ENCODE assay signal across 20 mouse cellular contexts in the genomic region with DNA sequence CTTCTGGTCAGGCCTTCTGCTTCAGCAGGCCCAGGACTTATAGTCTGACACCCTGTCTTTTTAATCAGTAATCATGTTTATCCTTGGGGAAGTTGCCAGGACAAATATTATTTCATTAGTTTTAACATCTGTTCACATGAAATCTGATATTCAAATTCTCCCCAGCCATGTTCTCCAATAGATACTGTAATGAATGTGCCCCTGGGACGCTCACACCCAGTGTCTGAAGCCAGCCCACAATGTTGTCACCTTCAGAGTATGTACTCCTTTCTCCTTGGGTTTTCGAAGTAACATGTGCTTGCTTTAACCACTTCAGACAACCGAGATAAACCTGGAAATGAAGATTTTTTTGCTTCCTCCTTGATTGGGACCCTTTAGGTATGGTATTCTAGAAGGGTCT.
A peak's percentile ranks its signal among the peaks of the same experiment; 100 is the strongest.
DNase-seq lines count a peak whose midpoint lies in the region; ATAC-seq and TF ChIP-seq lines count a peak whose summit lies in the region.
"Had no signal": no experiment of that assay in that cellular context is flagged by ENCODE, and none has a peak within 500 bp of the region (broad histone marks: within the 10 kb centered on the region; RNA-seq: fewer than 3 reads in every experiment).

No protein-coding gene starts in this region.

- no peaks in the 10 kb centered on the region for H3K9me3 ChIP-seq in lung, embryonic 16.5 days (ENCODE audit: control insufficient read depth, low read length)
- H3K9me3 ChIP-seq: embryonic facial prominence, embryonic 10.5 days; forebrain, embryonic 12.5 days; hindbrain, embryonic 13.5 days; liver, embryonic 12.5 days; lung, embryonic 15.5 days; midbrain, embryonic 12.5 days; neural tube, embryonic 13.5 days had no signal

- no peaks in the 10 kb centered on the region for H3K27me3 ChIP-seq in heart, adult 2 months (ENCODE audit: control insufficient read depth, insufficient read depth, low read length)
- H3K27me3 ChIP-seq in lung, embryonic 16.5 days (ENCODE audit: control insufficient read depth, insufficient read depth, low read depth, low read length) = no peaks in the 10 kb centered on the region
- H3K27me3 ChIP-seq: forebrain, embryonic 12.5 days; neural tube, embryonic 13.5 days had no signal

- peaks cover 2% of the 10 kb centered on the region; the same call in 1 of the 2 replicates for H3K36me3 ChIP-seq in heart, adult 2 months (ENCODE audit: control insufficient read depth, insufficient read depth, low read length)
- no peaks in the 10 kb centered on the region for H3K36me3 ChIP-seq in lung, embryonic 16.5 days (ENCODE audit: control insufficient read depth, insufficient read depth, low read length)
- H3K36me3 ChIP-seq: embryonic facial prominence, embryonic 10.5 days; forebrain, embryonic 12.5 days; hindbrain, embryonic 13.5 days; liver, embryonic 12.5 days; lung, embryonic 15.5 days; midbrain, embryonic 12.5 days; neural tube, embryonic 13.5 days had no signal

- no peak overlapping the region for H3K9ac ChIP-seq in heart, adult 2 months (ENCODE audit: low read depth, low read length)
- no peak overlapping the region for H3K9ac ChIP-seq in lung, embryonic 16.5 days (ENCODE audit: low read length)
- H3K9ac ChIP-seq: forebrain, embryonic 12.5 days; hindbrain, embryonic 13.5 days; liver, embryonic 12.5 days; lung, embryonic 15.5 days; midbrain, embryonic 12.5 days; neural tube, embryonic 13.5 days had no signal

- H3K4me3 ChIP-seq in heart, adult 2 months = no peak overlapping the region
- no peak overlapping the region for H3K4me3 ChIP-seq in lung, embryonic 16.5 days (ENCODE audit: low read length)
- no peak overlapping the region for H3K4me3 ChIP-seq in lung, adult 2 months (replicated peaks; ENCODE audit: extremely low read depth, low read depth, low read length)
- H3K4me3 ChIP-seq: embryonic facial prominence, embryonic 10.5 days; forebrain, embryonic 12.5 days; hindbrain, embryonic 13.5 days; liver, embryonic 12.5 days; lung, embryonic 15.5 days; midbrain, embryonic 12.5 days; neural tube, embryonic 13.5 days had no signal

- ATAC-seq in lung, embryonic 16.5 days (ENCODE audit: low read depth) = peak; percentile 45
- ATAC-seq: inflammation-experienced regulatory T-cells, adult 6 months; liver, embryonic 12.5 days had no signal

- intact Hi-C loops in heart, adult 2 months (cut with DNase I) = loop anchor here (5.0 to 10.0 kb wide), 2 partner anchors 232 to 305 kb away; no protein-coding TSS in a partner anchor
- intact Hi-C loops in heart, postnatal 25 days (cut with DNase I) = no loop called here

- peak in 1 of 2 experiments; percentile 52 for DNase-seq in heart, adult 2 months
- no peak for DNase-seq in heart, postnatal 25 days (ENCODE audit: low spot score)
- DNase-seq in lung, adult 2 months = no peak
- peak; percentile 45 for DNase-seq in gastrocnemius, postnatal 25 days
- no peak for DNase-seq in left cerebral cortex, adult 8-10 months (ENCODE audit: low spot score in 2 of 2)
- no peak for DNase-seq in retina, postnatal 1 day
- DNase-seq: adrenal gland, adult 2 months; B cell, adult 2 months; cerebellum, adult 8-10 months; kidney, adult 9 months; thymus, postnatal 36 days had no signal

- no peaks in the 10 kb centered on the region for H3K79me2 ChIP-seq in heart, adult 2 months (replicated peaks; ENCODE audit: control insufficient read depth, insufficient read depth, low read length)

- peaks cover 1% of the 10 kb centered on the region; the same call in 1 of the 2 replicates for H3K4me1 ChIP-seq in heart, adult 2 months (ENCODE audit: control insufficient read depth, insufficient read depth, low read length)
- peaks cover 9% of the 10 kb centered on the region; the same call in 1 of the 2 replicates for H3K4me1 ChIP-seq in lung, embryonic 16.5 days (replicated peaks; ENCODE audit: control insufficient read depth, insufficient read depth, low read length)
- H3K4me1 ChIP-seq in lung, adult 2 months (ENCODE audit: control insufficient read depth, insufficient read depth, low read length) = no peaks in the 10 kb centered on the region
- H3K4me1 ChIP-seq: embryonic facial prominence, embryonic 10.5 days; forebrain, embryonic 12.5 days; hindbrain, embryonic 13.5 days; liver, embryonic 12.5 days; midbrain, embryonic 12.5 days; neural tube, embryonic 13.5 days had no signal

- no peak for TF ChIP-seq POLR2A in heart, adult 2 months (IDR thresholded peaks at IDR 0.05; ENCODE audit: insufficient read depth, low read depth, low read length)
- TF ChIP-seq POLR2A in lung, adult 2 months (IDR thresholded peaks at IDR 0.05; ENCODE audit: borderline replicate concordance, extremely low read depth, low read depth, low read length) = no peak

- TF ChIP-seq CTCF in heart, adult 2 months (IDR thresholded peaks at IDR 0.05) = no peak
- no peak for TF ChIP-seq CTCF in lung, adult 2 months (IDR thresholded peaks at IDR 0.05; ENCODE audit: insufficient read depth, low read length)

- H3K27ac ChIP-seq in heart, adult 2 months = peak overlapping the region; percentile 2; the same call in 1 of the 2 replicates
- H3K27ac ChIP-seq in lung, embryonic 16.5 days (ENCODE audit: low read length) = no peak overlapping the region
- H3K27ac ChIP-seq: embryonic facial prominence, embryonic 10.5 days; forebrain, embryonic 12.5 days; hindbrain, embryonic 13.5 days; liver, embryonic 12.5 days; lung, embryonic 15.5 days; midbrain, embryonic 12.5 days; neural tube, embryonic 13.5 days had no signal

- no peak for TF ChIP-seq EP300 in heart, adult 2 months (IDR thresholded peaks at IDR 0.05; ENCODE audit: insufficient read depth, low read depth, low read length)

- H3K4me2 ChIP-seq in lung, embryonic 16.5 days (ENCODE audit: low read depth, low read length) = no peak overlapping the region
- H3K4me2 ChIP-seq: forebrain, embryonic 12.5 days; hindbrain, embryonic 13.5 days; liver, embryonic 12.5 days; lung, embryonic 15.5 days; midbrain, embryonic 12.5 days; neural tube, embryonic 13.5 days had no signal

- WGBS in heart, adult 2 months = 62% methylated on average over 3 of the region's 3 CpGs
- WGBS in lung, embryonic 16.5 days = 45% methylated on average over 3 of the region's 3 CpGs
- WGBS in lung, adult 2 months = 66% methylated on average over 3 of the region's 3 CpGs
